Mouse (Mus musculus): ENCODE measurements around the gene Cirbp. TPM values are rescaled to one million over a fixed set of nuclear protein-coding genes. Genes with fewer than 3 reads are reported as not detected.

Cirbp gene
- polyA plus RNA-seq, 1 experiment from 2014 or later: 86.7 TPM

DNA sequence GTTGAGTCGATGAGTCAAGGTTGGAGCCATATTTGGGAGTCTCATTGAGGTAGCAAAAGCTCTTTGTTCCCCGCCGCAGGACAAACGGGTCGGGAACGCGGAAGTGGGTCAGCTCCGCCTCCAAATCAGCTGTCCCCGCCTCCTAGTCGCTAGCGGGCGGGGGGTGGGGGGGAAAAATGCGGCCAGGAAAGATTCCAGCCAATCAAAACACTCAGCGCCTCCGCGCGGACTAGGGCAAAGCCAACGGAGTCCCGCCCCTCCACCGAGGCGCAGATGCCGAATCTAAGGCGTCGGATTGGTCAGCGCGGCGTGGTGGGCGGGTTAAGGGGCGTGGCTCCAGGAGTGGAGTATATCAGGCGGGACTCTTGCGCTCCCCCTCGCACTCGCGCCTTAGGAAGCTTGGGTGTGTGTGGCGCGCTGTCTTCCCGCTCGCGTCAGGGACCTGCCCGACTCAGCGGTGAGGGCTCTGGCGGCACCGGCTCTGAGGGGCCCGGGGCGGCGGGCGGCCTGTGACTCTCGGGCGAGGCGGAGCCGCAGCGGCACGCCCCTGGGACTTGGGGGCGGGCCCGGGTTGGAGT, 1.8 kb downstream of the Cirbp start:
- peak overlapping the region; percentile 69 for H3K4me2 ChIP-seq
- WGBS: under 1% methylated on average over 55 of the region's 55 CpGs
- peaks cover 25% of the 10 kb centered on the region for H3K36me3 ChIP-seq
- no peaks in the 10 kb centered on the region for H3K27me3 ChIP-seq
- peak; percentile 92 for ATAC-seq (replicated peaks; ENCODE audit: insufficient number of reproducible peaks, insufficient read depth, low FRiP score, low read depth)
- no peaks in the 10 kb centered on the region for H3K9me3 ChIP-seq (replicated peaks)
- peaks cover 70% of the 10 kb centered on the region for H3K4me1 ChIP-seq (replicated peaks)
- peak overlapping the region; percentile 92 for H3K4me3 ChIP-seq
- H3K9ac ChIP-seq: peak overlapping the region; percentile 98
- H3K27ac ChIP-seq: peak overlapping the region; percentile 99

DNA sequence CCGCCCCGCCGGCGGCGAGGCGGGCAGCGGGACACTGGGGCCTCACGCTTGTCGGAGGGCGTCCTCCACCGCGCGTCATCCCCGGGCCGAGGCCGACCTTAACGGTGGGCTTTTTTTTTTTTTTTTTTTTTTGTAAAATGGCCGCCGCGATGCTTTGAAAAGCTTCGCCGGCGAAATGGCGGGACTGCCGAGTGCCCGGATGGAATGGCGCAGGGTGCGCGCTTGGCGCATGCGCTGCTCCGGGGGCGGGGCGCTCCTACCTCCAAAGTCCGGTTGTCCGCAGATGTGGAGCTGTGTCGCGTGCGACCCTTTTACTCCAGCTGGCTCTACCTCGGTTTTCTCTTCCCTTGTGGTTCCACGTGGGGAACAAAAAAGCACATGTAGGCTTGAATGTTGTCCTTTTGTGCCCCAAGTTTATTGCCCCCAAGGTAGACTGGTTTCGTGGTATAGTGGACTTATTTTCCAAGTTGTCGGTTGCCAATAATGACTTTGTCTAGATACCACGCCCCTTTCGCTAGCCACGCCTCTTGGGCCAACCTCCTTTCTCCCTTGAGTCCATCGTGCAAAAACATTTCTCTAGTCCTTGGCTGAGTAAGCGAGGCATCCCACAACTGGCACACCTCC, 2.4 kb downstream of the Cirbp start:
- H3K9ac ChIP-seq: peak overlapping the region; percentile 98
- peak; percentile 57 for ATAC-seq (replicated peaks; ENCODE audit: insufficient number of reproducible peaks, insufficient read depth, low FRiP score, low read depth)
- peak overlapping the region; percentile 69 for H3K4me2 ChIP-seq
- H3K27me3 ChIP-seq: no peaks in the 10 kb centered on the region
- peaks cover 25% of the 10 kb centered on the region for H3K36me3 ChIP-seq
- peak overlapping the region; percentile 99 for H3K27ac ChIP-seq
- H3K4me1 ChIP-seq (replicated peaks): peaks cover 65% of the 10 kb centered on the region
- no peaks in the 10 kb centered on the region for H3K9me3 ChIP-seq (replicated peaks)
- H3K4me3 ChIP-seq: peak overlapping the region; percentile 92
- under 1% methylated on average over 45 of the region's 48 CpGs for WGBS

DNA sequence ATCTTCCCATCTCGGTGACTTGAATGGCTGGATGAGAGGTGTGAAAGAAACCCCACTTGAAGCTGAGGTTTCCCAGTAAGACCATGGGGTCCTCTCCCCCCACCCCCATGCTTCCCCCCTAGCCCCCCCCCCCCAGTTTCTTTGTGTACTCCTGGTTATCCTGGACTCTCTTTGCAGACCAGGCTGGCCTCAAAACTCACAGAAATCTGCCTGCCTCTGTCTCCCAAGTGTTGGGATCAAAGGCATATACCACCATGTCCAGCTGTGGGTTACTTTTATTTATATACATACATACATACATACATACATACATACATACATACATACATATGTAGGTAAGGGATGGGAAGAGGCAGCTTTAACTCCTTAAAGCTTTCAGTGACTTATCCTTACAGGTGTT, 3.3 kb downstream of the Cirbp start:
- no peaks in the 10 kb centered on the region for H3K9me3 ChIP-seq (replicated peaks)
- peaks cover 61% of the 10 kb centered on the region for H3K4me1 ChIP-seq (replicated peaks)
- ATAC-seq (replicated peaks; ENCODE audit: insufficient number of reproducible peaks, insufficient read depth, low FRiP score, low read depth): no peak
- H3K27me3 ChIP-seq: no peaks in the 10 kb centered on the region
- peaks cover 25% of the 10 kb centered on the region for H3K36me3 ChIP-seq
- H3K4me3 ChIP-seq: peak overlapping the region; percentile 92
- 70% methylated on average over 1 of the region's 1 CpGs for WGBS
- peak overlapping the region; percentile 69 for H3K4me2 ChIP-seq
- H3K27ac ChIP-seq: peak overlapping the region; percentile 99
- peak overlapping the region; percentile 98 for H3K9ac ChIP-seq

DNA sequence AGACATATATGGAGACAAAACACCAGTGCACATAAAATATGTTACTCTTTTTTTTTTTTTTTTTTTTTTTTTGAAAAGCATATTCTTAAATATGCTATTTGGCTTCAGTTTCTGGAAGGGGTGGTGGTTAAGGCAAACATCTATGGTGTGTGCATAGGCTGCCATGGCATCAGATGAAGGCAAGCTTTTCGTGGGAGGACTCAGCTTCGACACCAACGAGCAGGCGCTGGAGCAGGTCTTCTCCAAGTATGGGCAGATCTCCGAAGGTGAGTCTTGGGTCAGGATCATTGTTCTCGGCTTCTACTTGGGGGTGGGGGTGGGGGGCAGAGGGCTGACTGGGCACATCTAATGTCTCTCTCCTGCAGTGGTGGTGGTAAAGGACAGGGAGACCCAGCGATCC, 3.9 kb downstream of the Cirbp start:
- H3K9me3 ChIP-seq (replicated peaks): no peaks in the 10 kb centered on the region
- ATAC-seq (replicated peaks; ENCODE audit: insufficient number of reproducible peaks, insufficient read depth, low FRiP score, low read depth): no peak
- no peaks in the 10 kb centered on the region for H3K27me3 ChIP-seq
- peaks cover 25% of the 10 kb centered on the region for H3K36me3 ChIP-seq
- no peak overlapping the region for H3K4me3 ChIP-seq
- no peak overlapping the region for H3K27ac ChIP-seq
- 88% methylated on average over 7 of the region's 7 CpGs for WGBS
- no peak overlapping the region for H3K4me2 ChIP-seq
- H3K9ac ChIP-seq: no peak overlapping the region; the same call in 1 of the 2 replicates
- peaks cover 55% of the 10 kb centered on the region for H3K4me1 ChIP-seq (replicated peaks)

DNA sequence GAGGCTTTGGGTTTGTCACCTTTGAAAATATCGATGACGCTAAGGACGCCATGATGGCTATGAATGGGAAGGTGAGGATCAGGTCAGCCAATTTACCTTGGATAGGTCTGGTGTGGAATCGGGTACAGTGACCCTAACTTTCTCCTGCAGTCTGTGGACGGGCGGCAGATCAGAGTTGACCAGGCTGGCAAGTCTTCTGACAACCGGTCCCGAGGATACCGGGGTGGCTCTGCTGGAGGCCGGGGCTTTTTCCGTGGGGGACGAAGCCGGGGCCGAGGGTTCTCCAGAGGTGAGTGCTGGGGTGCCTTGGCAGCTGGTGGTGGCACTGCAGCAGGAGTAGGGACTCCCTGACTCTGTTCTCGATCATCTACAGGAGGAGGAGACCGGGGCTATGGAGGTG, 4.3 kb downstream of the Cirbp start:
- Histone ChIP-seq H3K4me1 (replicated peaks) (peaks cover 53% of the 10 kb centered on the region), H3K36me3 (peaks cover 25% of the 10 kb centered on the region), H3K27ac (no peak overlapping the region), H3K9ac (no peak overlapping the region; the same call in 1 of the 2 replicates), H3K9me3 (replicated peaks) (no peaks in the 10 kb centered on the region), H3K4me3 (no peak overlapping the region), H3K27me3 (no peaks in the 10 kb centered on the region), H3K4me2 (no peak overlapping the region)
- no peak for ATAC-seq (replicated peaks; ENCODE audit: insufficient number of reproducible peaks, insufficient read depth, low FRiP score, low read depth)
- 90% methylated on average over 16 of the region's 16 CpGs for WGBS

DNA sequence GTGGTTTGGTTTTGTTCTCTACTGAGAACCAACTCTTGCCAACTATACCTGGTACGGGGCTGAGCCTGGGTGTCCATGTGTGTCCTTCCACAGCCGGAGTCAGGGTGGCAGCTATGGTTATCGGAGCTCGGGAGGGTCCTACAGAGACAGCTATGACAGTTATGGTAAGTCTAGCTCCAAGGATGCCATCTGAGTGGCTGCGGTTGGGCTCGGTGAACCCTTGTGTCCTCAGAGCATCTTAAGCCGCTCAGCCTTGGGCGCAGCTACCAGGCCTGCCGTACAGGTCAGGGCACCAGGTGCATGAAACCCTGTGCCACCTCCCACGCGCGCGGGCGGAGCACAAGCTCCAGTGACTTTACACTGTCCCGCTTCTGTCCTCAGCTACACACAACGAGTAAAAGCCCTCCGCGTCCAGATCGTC, 4.8 kb downstream of the Cirbp start:
- peaks cover 48% of the 10 kb centered on the region for H3K4me1 ChIP-seq (replicated peaks)
- H3K9ac ChIP-seq: no peak overlapping the region
- H3K4me3 ChIP-seq: no peak overlapping the region
- no peaks in the 10 kb centered on the region for H3K27me3 ChIP-seq
- no peak for ATAC-seq (replicated peaks; ENCODE audit: insufficient number of reproducible peaks, insufficient read depth, low FRiP score, low read depth)
- no peak overlapping the region for H3K27ac ChIP-seq
- H3K36me3 ChIP-seq: peaks cover 25% of the 10 kb centered on the region
- no peak overlapping the region for H3K4me2 ChIP-seq
- WGBS: 93% methylated on average over 19 of the region's 19 CpGs
- H3K9me3 ChIP-seq (replicated peaks): no peaks in the 10 kb centered on the region

DNA sequence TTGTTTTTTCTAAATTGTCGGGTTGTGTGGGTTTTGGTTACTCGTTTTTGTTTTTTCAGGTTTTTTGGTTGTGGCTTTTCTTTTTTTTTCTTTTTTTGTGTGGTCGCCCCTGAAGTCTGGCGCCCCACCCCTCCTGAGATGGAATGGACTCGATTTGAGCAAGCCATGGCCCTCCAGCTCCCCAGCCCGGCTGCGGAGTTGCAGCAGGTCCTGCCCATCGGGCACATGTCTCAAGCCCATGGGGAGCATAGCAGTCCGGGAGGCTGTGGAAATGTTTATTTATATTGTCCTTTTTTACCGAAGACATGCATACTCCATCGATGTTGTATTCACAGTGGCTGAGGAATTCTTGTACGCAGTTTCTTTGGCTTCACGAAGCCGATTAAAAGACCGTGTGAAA, 5.5 kb downstream of the Cirbp start:
- Histone ChIP-seq H3K27me3 (no peaks in the 10 kb centered on the region), H3K9me3 (replicated peaks) (no peaks in the 10 kb centered on the region), H3K4me2 (no peak overlapping the region), H3K9ac (no peak overlapping the region), H3K27ac (no peak overlapping the region), H3K4me1 (replicated peaks) (peaks cover 45% of the 10 kb centered on the region), H3K4me3 (no peak overlapping the region), H3K36me3 (peaks cover 25% of the 10 kb centered on the region)
- ATAC-seq (replicated peaks; ENCODE audit: insufficient number of reproducible peaks, insufficient read depth, low FRiP score, low read depth): no peak
- 89% methylated on average over 15 of the region's 15 CpGs for WGBS

DNA sequence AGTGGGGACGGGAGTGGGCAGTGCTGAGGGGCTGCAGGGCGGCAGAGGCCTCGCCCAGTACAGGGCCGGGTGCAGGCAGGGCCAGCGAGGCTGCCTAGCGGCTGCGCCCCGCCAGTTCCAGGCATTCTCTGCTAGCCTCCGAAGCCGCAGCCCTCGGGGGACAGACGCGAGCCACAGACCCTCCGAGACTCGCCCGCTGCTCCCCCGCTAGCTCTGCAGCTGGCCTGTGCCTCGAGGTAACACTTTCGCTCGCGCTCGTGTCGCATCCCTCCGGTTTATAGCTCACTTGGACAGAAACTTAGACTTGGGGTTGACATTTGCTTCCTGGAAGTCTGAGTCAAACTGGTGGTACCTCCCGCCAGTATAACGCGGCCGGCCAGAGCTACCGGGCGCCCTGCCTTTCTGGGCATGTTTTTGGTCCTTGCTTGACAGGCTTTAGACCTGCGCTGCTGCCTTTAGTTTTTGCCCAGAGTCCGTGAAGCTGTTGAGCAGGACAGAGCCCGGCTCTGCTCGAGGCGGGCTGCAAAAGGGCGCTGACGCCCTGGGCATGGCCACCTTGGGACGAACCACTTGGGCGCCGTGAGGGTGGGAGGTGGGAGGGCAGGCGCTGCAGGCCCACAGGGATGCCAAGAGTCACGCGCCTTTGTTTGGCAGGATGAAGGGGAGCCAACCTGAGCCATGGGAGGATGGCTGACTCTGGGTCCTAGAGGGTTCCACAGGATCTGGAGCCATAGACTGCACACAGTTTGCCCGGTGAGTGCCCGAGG, 6.2 kb downstream of the Cirbp start:
- ATAC-seq (replicated peaks; ENCODE audit: insufficient number of reproducible peaks, insufficient read depth, low FRiP score, low read depth): no peak
- Histone ChIP-seq H3K9me3 (replicated peaks) (no peaks in the 10 kb centered on the region), H3K36me3 (peaks cover 25% of the 10 kb centered on the region), H3K4me3 (peak overlapping the region; percentile 71; the same call in 1 of the 2 replicates), H3K27ac (peak overlapping the region; percentile 88), H3K9ac (0 out of 2 replicates have a peak overlapping the region, but pooled peaks have one; percentile 66), H3K4me2 (peak overlapping the region; percentile 76), H3K4me1 (replicated peaks) (peaks cover 39% of the 10 kb centered on the region), H3K27me3 (no peaks in the 10 kb centered on the region)
- 83% methylated on average over 45 of the region's 45 CpGs for WGBS

DNA sequence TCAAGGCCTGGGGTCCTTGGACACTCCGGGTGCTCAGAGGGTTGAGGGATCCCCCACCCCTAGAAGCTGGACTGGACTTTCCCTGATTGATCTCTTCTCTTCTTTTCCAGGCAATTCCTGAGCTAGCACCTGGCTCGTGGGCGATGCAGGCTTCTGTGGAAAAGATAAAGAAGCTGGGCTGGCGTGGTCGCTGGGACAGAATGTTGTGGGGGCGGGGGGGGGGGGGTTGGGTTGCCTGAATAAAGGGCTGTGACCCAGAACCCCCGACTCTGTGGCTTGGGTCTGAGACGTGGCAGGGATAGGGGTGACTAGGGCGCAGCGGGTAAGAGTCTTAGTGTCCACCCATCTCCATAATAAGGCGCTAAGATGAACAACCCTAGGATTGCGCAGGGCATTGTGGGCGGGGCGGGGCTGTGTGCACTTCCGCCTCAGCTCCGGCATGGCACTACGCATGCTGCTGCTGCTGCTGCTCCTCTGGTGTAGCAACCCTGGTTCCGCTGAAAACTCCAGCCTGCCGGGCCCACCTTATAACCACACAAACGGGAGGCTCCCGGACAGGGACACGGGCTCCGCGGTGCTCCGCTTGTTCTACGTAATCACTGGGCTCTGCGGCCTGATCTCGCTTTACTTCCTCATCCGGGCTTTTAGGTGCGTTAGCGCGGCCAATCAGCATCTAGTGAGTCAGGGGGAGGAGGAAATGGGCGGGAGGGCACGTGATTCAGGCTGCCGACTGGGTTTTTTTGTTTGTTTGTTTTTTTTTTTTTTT, 6.9 kb downstream of the Cirbp start, which contains the start of gene 1600002K03Rik:
Gene 1600002K03Rik (plus strand): TSS at position 418 of the 766 bp plus-strand sequence.
- 4% methylated on average over 35 of the region's 35 CpGs for WGBS

DNA sequence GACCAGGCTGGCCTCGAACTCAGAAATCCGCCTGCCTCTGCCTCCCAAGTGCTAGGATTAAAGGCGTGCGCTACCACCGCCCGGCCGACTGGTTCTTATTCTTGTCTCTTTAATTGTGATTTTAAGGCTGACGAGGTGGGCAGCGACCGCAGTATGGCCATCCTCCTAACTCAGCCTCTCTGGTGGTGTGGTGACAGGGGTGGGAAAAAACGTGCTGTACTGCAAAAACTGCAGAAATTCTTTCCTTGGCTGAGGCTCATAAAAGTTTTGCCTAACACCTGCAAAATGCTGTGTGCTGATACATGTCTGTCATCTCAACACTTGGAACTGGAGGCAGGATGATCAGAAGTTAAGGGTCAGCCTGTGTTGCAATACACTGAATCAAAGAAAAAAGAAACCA, 7.6 kb downstream of the Cirbp start:
- peak overlapping the region; percentile 88 for H3K27ac ChIP-seq
- peaks cover 25% of the 10 kb centered on the region for H3K36me3 ChIP-seq
- H3K9ac ChIP-seq: peak overlapping the region; percentile 66
- no peaks in the 10 kb centered on the region for H3K9me3 ChIP-seq (replicated peaks)
- no peak for ATAC-seq (replicated peaks; ENCODE audit: insufficient number of reproducible peaks, insufficient read depth, low FRiP score, low read depth)
- peak overlapping the region; percentile 76 for H3K4me2 ChIP-seq
- WGBS: 5% methylated on average over 11 of the region's 11 CpGs
- H3K4me1 ChIP-seq (replicated peaks): peaks cover 44% of the 10 kb centered on the region
- H3K27me3 ChIP-seq: no peaks in the 10 kb centered on the region
- H3K4me3 ChIP-seq: peak overlapping the region; percentile 71

More for the DNA sequence above, 6.9 kb downstream of the Cirbp start, which contains the start of gene 1600002K03Rik:
- peak; percentile 58 for ATAC-seq (replicated peaks; ENCODE audit: insufficient number of reproducible peaks, insufficient read depth, low FRiP score, low read depth)
- Histone ChIP-seq H3K4me1 (replicated peaks) (peaks cover 39% of the 10 kb centered on the region), H3K9me3 (replicated peaks) (no peaks in the 10 kb centered on the region), H3K4me3 (peak within 1 kb of the TSS; percentile 71), H3K36me3 (peaks cover 25% of the 10 kb centered on the region), H3K4me2 (peak within 1 kb of the TSS; percentile 76), H3K27me3 (no peaks in the 10 kb centered on the region), H3K27ac (peak within 1 kb of the TSS; percentile 88), H3K9ac (peak within 1 kb of the TSS; percentile 66)

All from heart, embryonic 15.5 days (tissue).